Mouse (Mus musculus) ES-Bruce4 (cell line): ENCODE data around the gene Rad54l2. TPM values are rescaled to one million over a fixed set of nuclear protein-coding genes. Genes with fewer than 3 reads are reported as not detected.

Experiments used
- H3K27ac ChIP-seq: 2 replicates; pipeline ENCODE4 v1.5.1; 2012; ENCODE audit warnings: low read length, inconsistent platforms; ENCODE audit not compliant: insufficient read depth
- H3K27me3 ChIP-seq: 2 replicates; pipeline ENCODE4 v1.6.1; 2012; ENCODE audit warnings: mild to moderate bottlenecking, low read length, inconsistent platforms; ENCODE audit not compliant: control insufficient read depth, poor library complexity, insufficient read depth, severe bottlenecking
- H3K36me3 ChIP-seq: 2 replicates; pipeline ENCODE4 v1.6.1; 2012; ENCODE audit warnings: inconsistent platforms, mild to moderate bottlenecking, low read length, moderate library complexity; ENCODE audit not compliant: control insufficient read depth, poor library complexity, insufficient read depth, severe bottlenecking
- H3K4me1 ChIP-seq: one replicate; pipeline ENCODE4 v1.8.1; 2011; ENCODE audit warnings: low read length; ENCODE audit not compliant: control insufficient read depth, insufficient read depth
- H3K4me3 ChIP-seq: 2 replicates; pipeline ENCODE4 v1.5.1; 2011; ENCODE audit warnings: low read depth, mild to moderate bottlenecking, low read length
- H3K9ac ChIP-seq: 2 replicates; pipeline ENCODE4 v1.6.1; 2012; ENCODE audit warnings: low read depth, mild to moderate bottlenecking, inconsistent platforms; ENCODE audit not compliant: poor library complexity, severe bottlenecking
- H3K9me3 ChIP-seq: replicated peaks from 2 replicates; pipeline ENCODE4 v1.6.1; 2012; ENCODE audit warnings: mild to moderate bottlenecking, low read length, inconsistent platforms; ENCODE audit not compliant: control insufficient read depth, poor library complexity, insufficient read depth, severe bottlenecking
- CTCF ChIP-seq: IDR thresholded peaks from one replicate; pipeline ENCODE4 v1.8.1; 2011; ENCODE audit warnings: low read depth, low read length
- EP300 ChIP-seq: IDR thresholded peaks from 2 replicates; pipeline ENCODE4 v1.6.1; 2011; ENCODE audit warnings: low read depth, low read length; ENCODE audit not compliant: insufficient read depth
- POLR2A ChIP-seq: IDR thresholded peaks from one replicate; pipeline ENCODE4 v1.8.1; 2011; ENCODE audit warnings: low read length; ENCODE audit not compliant: insufficient read depth
- polyA plus RNA-seq: library from polyadenylated mRNA; stranded (reverse); fragments of >200 nt; gene quantifications from 2 replicates; pipeline ENCODE4 v1.2.4, GENCODE M21; 2011; ENCODE audit warnings: low read depth; ENCODE audit not compliant: missing spikeins, insufficient read depth, insufficient read length

Gene Rad54l2
- polyA plus RNA-seq, 1 experiment, result 34.6 TPM

GRCm38 (mm10) chr9:106664856-106665255, 124.1 kb downstream of the Rad54l2 start:
- no peaks in the 10 kb centered on the region for H3K4me1 ChIP-seq
- no peaks in the 10 kb centered on the region for H3K9me3 ChIP-seq
- peaks cover 13% of the 10 kb centered on the region for H3K36me3 ChIP-seq
- no peak overlapping the region for H3K27ac ChIP-seq
- no peaks in the 10 kb centered on the region for H3K27me3 ChIP-seq
- no peak overlapping the region for H3K9ac ChIP-seq
- no peak overlapping the region for H3K4me3 ChIP-seq
- no peak for TF ChIP-seq POLR2A
- no peak for TF ChIP-seq EP300
- no peak for TF ChIP-seq CTCF

- no peak overlapping the region for H3K9ac ChIP-seq
- no peaks in the 10 kb centered on the region for H3K9me3 ChIP-seq
- no peak overlapping the region for H3K27ac ChIP-seq
- TF ChIP-seq EP300, result no peak
- no peak for TF ChIP-seq CTCF
- no peaks in the 10 kb centered on the region for H3K4me1 ChIP-seq
- peaks cover 13% of the 10 kb centered on the region for H3K36me3 ChIP-seq
- H3K4me3 ChIP-seq, result no peak overlapping the region
- H3K27me3 ChIP-seq, result no peaks in the 10 kb centered on the region
These were observed 124.6 kb downstream of the Rad54l2 start for GRCm38 (mm10) chr9:106664433-106664832.

- H3K36me3 ChIP-seq, result peaks cover 17% of the 10 kb centered on the region
- no peak for TF ChIP-seq POLR2A
- no peak for TF ChIP-seq CTCF
- TF ChIP-seq EP300, result no peak
- H3K9me3 ChIP-seq, result no peaks in the 10 kb centered on the region
- no peak overlapping the region for H3K4me3 ChIP-seq
- H3K4me1 ChIP-seq, result no peaks in the 10 kb centered on the region
- H3K9ac ChIP-seq, result no peak overlapping the region
- H3K27me3 ChIP-seq, result no peaks in the 10 kb centered on the region
- H3K27ac ChIP-seq, result no peak overlapping the region
These were observed 125.8 kb downstream of the Rad54l2 start for GRCm38 (mm10) chr9:106663200-106663599.

- H3K36me3 ChIP-seq, result peaks cover 18% of the 10 kb centered on the region
These were observed 129.1 kb downstream of the Rad54l2 start for GRCm38 (mm10) chr9:106659935-106660334.

GRCm38 (mm10) chr9:106659441-106659840, 129.6 kb downstream of the Rad54l2 start:
- H3K36me3 ChIP-seq, result peaks cover 18% of the 10 kb centered on the region
- no peaks in the 10 kb centered on the region for H3K4me1 ChIP-seq
- no peak for TF ChIP-seq EP300
- no peak for TF ChIP-seq POLR2A
- H3K27me3 ChIP-seq, result peaks cover 4% of the 10 kb centered on the region; the same call in 1 of the 2 replicates
- H3K4me3 ChIP-seq, result no peak overlapping the region
- no peak overlapping the region for H3K9ac ChIP-seq
- H3K9me3 ChIP-seq, result no peaks in the 10 kb centered on the region
- H3K27ac ChIP-seq, result no peak overlapping the region

More at GRCm38 (mm10) chr9:106659935-106660334, 129.1 kb downstream of the Rad54l2 start:
- no peaks in the 10 kb centered on the region for H3K9me3 ChIP-seq
- H3K27me3 ChIP-seq, result peaks cover 4% of the 10 kb centered on the region; the same call in 1 of the 2 replicates
- TF ChIP-seq POLR2A, result no peak
- no peak for TF ChIP-seq EP300
- no peak for TF ChIP-seq CTCF
- H3K4me3 ChIP-seq, result no peak overlapping the region
- H3K27ac ChIP-seq, result no peak overlapping the region
- no peak overlapping the region for H3K9ac ChIP-seq
- H3K4me1 ChIP-seq, result no peaks in the 10 kb centered on the region

- Histone ChIP-seq H3K4me1 (no peaks in the 10 kb centered on the region), H3K9ac (no peak overlapping the region), H3K4me3 (no peak overlapping the region), H3K36me3 (peaks cover 14% of the 10 kb centered on the region), H3K9me3 (peaks cover 3% of the 10 kb centered on the region; the same call in 1 of the 2 replicates), H3K27me3 (peaks cover 4% of the 10 kb centered on the region; the same call in 1 of the 2 replicates), H3K27ac (no peak overlapping the region)
- TF ChIP-seq EP300, result no peak
- no peak for TF ChIP-seq CTCF
These were observed 131.4 kb downstream of the Rad54l2 start for GRCm38 (mm10) chr9:106657592-106657991.
